Mouse (Mus musculus) forebrain, embryonic 15.5 days (tissue): ENCODE measurements around the gene Rev1. TPM values are rescaled to one million over a fixed set of nuclear protein-coding genes. Genes with fewer than 3 reads are reported as not detected.

Source experiments
- ATAC-seq: fragments of 200-750 bp; cut with Nextera tagmentation; replicated peaks from 2 replicates; pipeline ENCODE4 v1.8.0; 2017; ENCODE audit warnings: mild to moderate bottlenecking, moderate TSS enrichment, moderate library complexity
- H3K27ac ChIP-seq: fragments of 300-500 bp; sonication (generic); replicated peaks from 2 replicates; pipeline ENCODE4 v1.5.1; 2015; ENCODE audit warnings: mild to moderate bottlenecking, inconsistent platforms
- H3K27me3 ChIP-seq: fragments of 300-500 bp; sonication (generic); 2 replicates; pipeline ENCODE4 v1.6.1; 2015; ENCODE audit warnings: inconsistent platforms
- H3K36me3 ChIP-seq: fragments of 300-500 bp; sonication (generic); 2 replicates; pipeline ENCODE4 v1.6.1; 2015; ENCODE audit warnings: mild to moderate bottlenecking, inconsistent platforms
- H3K4me1 ChIP-seq: fragments of 300-500 bp; sonication (generic); 2 replicates; pipeline ENCODE4 v1.6.1; 2015; ENCODE audit warnings: inconsistent platforms
- H3K4me2 ChIP-seq: fragments of 300-500 bp; sonication (generic); replicated peaks from 2 replicates; pipeline ENCODE4 v1.6.1; 2015; ENCODE audit warnings: mild to moderate bottlenecking, inconsistent platforms
- H3K4me3 ChIP-seq: fragments of 300-500 bp; sonication (generic); 2 replicates; pipeline ENCODE4 v1.5.1; 2015; ENCODE audit warnings: mild to moderate bottlenecking, inconsistent platforms
- H3K9ac ChIP-seq: fragments of 300-500 bp; sonication (generic); replicated peaks from 2 replicates; pipeline ENCODE4 v1.6.1; 2015; ENCODE audit warnings: mild to moderate bottlenecking, inconsistent platforms
- H3K9me3 ChIP-seq: fragments of 300-500 bp; sonication (generic); 2 replicates; pipeline ENCODE4 v1.6.1; 2016; ENCODE audit warnings: inconsistent platforms
- WGBS: fragments of 180-500 bp; shearing (Covaris S2); methylation state at CpG from one replicate; pipeline ENCODE4 v1.1.7; 2015; ENCODE audit warnings: mixed read lengths; 5-methylcytosine and 5-hydroxymethylcytosine counted together
- polyA plus RNA-seq: library from polyadenylated mRNA; unstranded; fragments of >200 nt; fragmentation: Nextera tagmentation; extraction: Ambion mirVana; gene quantifications from 2 replicates; pipeline ENCODE4 v1.2.1, GENCODE M21; 2015

The Rev1 gene
- 39.4 and 42.8 TPM in 2 replicates for polyA plus RNA-seq

GRCm38 (mm10) chr1:38129501-38130267 lies at the start of gene Rev1:
TSS of gene Rev1 (minus strand) at chr1:38129801.
- Histone ChIP-seq H3K9ac (peak within 1 kb of the TSS; percentile 81), H3K27me3 (no peaks in the 10 kb centered on the region), H3K27ac (peak within 1 kb of the TSS; percentile 92), H3K9me3 (no peaks in the 10 kb centered on the region), H3K4me1 (peaks cover 33% of the 10 kb centered on the region), H3K36me3 (no peaks in the 10 kb centered on the region), H3K4me2 (peak within 1 kb of the TSS; percentile 83), H3K4me3 (peak within 1 kb of the TSS; percentile 85)
- ATAC-seq: peak; percentile 94
- under 1% methylated on average over 94 of the region's 122 CpGs for WGBS

GRCm38 (mm10) chr1:38178929-38179328 lies 49.3 kb upstream of the Rev1 start:
- Histone ChIP-seq H3K27me3 (no peaks in the 10 kb centered on the region), H3K9ac (no peak overlapping the region), H3K9me3 (no peaks in the 10 kb centered on the region), H3K4me2 (no peak overlapping the region), H3K36me3 (peaks cover 36% of the 10 kb centered on the region), H3K4me1 (no peaks in the 10 kb centered on the region), H3K4me3 (no peak overlapping the region), H3K27ac (no peak overlapping the region)
- WGBS: 91% methylated on average over 8 of the region's 8 CpGs
- no peak for ATAC-seq

- no peaks in the 10 kb centered on the region for H3K4me1 ChIP-seq
- peaks cover 25% of the 10 kb centered on the region for H3K36me3 ChIP-seq
- H3K9ac ChIP-seq: no peak overlapping the region
- H3K27me3 ChIP-seq: no peaks in the 10 kb centered on the region
- H3K4me3 ChIP-seq: no peak overlapping the region
- ATAC-seq: no peak
- WGBS: 93% methylated on average over 7 of the region's 7 CpGs
- H3K27ac ChIP-seq: no peak overlapping the region
- no peaks in the 10 kb centered on the region for H3K9me3 ChIP-seq
- no peak overlapping the region for H3K4me2 ChIP-seq
These were observed 46.5 kb upstream of the Rev1 start for GRCm38 (mm10) chr1:38176077-38176476.

- WGBS: 96% methylated on average over 4 of the region's 4 CpGs
- no peak for ATAC-seq
- Histone ChIP-seq H3K27me3 (no peaks in the 10 kb centered on the region), H3K4me2 (no peak overlapping the region), H3K36me3 (peaks cover 3% of the 10 kb centered on the region; the same call in 1 of the 2 replicates), H3K27ac (no peak overlapping the region), H3K4me1 (no peaks in the 10 kb centered on the region), H3K9me3 (no peaks in the 10 kb centered on the region), H3K4me3 (no peak overlapping the region), H3K9ac (no peak overlapping the region)
These were observed 42.3 kb upstream of the Rev1 start for GRCm38 (mm10) chr1:38171874-38172273.

GRCm38 (mm10) chr1:38165696-38166095 lies 36.1 kb upstream of the Rev1 start:
- Histone ChIP-seq H3K4me1 (no peaks in the 10 kb centered on the region), H3K9me3 (no peaks in the 10 kb centered on the region), H3K4me2 (no peak overlapping the region), H3K36me3 (no peaks in the 10 kb centered on the region), H3K27ac (no peak overlapping the region), H3K9ac (no peak overlapping the region), H3K4me3 (no peak overlapping the region), H3K27me3 (no peaks in the 10 kb centered on the region)
- 55% methylated on average over 2 of the region's 2 CpGs for WGBS
- no peak for ATAC-seq

- Histone ChIP-seq H3K36me3 (no peaks in the 10 kb centered on the region), H3K27me3 (no peaks in the 10 kb centered on the region), H3K9ac (no peak overlapping the region), H3K9me3 (no peaks in the 10 kb centered on the region), H3K4me1 (no peaks in the 10 kb centered on the region), H3K27ac (no peak overlapping the region), H3K4me2 (no peak overlapping the region), H3K4me3 (no peak overlapping the region)
- no peak for ATAC-seq
- 90% methylated on average over 5 of the region's 5 CpGs for WGBS
These were observed 20.5 kb upstream of the Rev1 start for GRCm38 (mm10) chr1:38150086-38150485.

- Histone ChIP-seq H3K9ac (no peak overlapping the region), H3K36me3 (no peaks in the 10 kb centered on the region), H3K4me2 (no peak overlapping the region), H3K27ac (no peak overlapping the region), H3K9me3 (no peaks in the 10 kb centered on the region), H3K4me1 (no peaks in the 10 kb centered on the region), H3K27me3 (no peaks in the 10 kb centered on the region), H3K4me3 (no peak overlapping the region)
- no peak for ATAC-seq
- 92% methylated on average over 4 of the region's 4 CpGs for WGBS
These were observed 16.4 kb upstream of the Rev1 start for GRCm38 (mm10) chr1:38146008-38146407.

- Histone ChIP-seq H3K4me2 (no peak overlapping the region), H3K27ac (no peak overlapping the region), H3K4me1 (no peaks in the 10 kb centered on the region), H3K27me3 (no peaks in the 10 kb centered on the region), H3K36me3 (no peaks in the 10 kb centered on the region), H3K4me3 (no peak overlapping the region), H3K9ac (no peak overlapping the region), H3K9me3 (no peaks in the 10 kb centered on the region)
- no peak for ATAC-seq
- 82% methylated on average over 1 of the region's 1 CpGs for WGBS
These were observed 11.8 kb upstream of the Rev1 start for GRCm38 (mm10) chr1:38141371-38141770.

- Histone ChIP-seq H3K4me2 (no peak overlapping the region), H3K4me3 (no peak overlapping the region), H3K9ac (no peak overlapping the region), H3K27ac (no peak overlapping the region), H3K9me3 (no peaks in the 10 kb centered on the region), H3K27me3 (no peaks in the 10 kb centered on the region), H3K36me3 (no peaks in the 10 kb centered on the region), H3K4me1 (no peaks in the 10 kb centered on the region)
- ATAC-seq: no peak
- WGBS: 88% methylated on average over 2 of the region's 2 CpGs
These were observed 11.3 kb upstream of the Rev1 start for GRCm38 (mm10) chr1:38140911-38141310.

- Histone ChIP-seq H3K9me3 (no peaks in the 10 kb centered on the region), H3K4me1 (no peaks in the 10 kb centered on the region), H3K27ac (no peak overlapping the region), H3K9ac (no peak overlapping the region), H3K4me3 (no peak overlapping the region), H3K27me3 (no peaks in the 10 kb centered on the region), H3K4me2 (no peak overlapping the region), H3K36me3 (no peaks in the 10 kb centered on the region)
- WGBS: 83% methylated on average over 2 of the region's 2 CpGs
- no peak for ATAC-seq
These were observed 9.8 kb upstream of the Rev1 start for GRCm38 (mm10) chr1:38139396-38139795.

GRCm38 (mm10) chr1:38132942-38133341 lies 3.3 kb upstream of the Rev1 start:
- peaks cover 18% of the 10 kb centered on the region for H3K4me1 ChIP-seq
- H3K9me3 ChIP-seq: no peaks in the 10 kb centered on the region
- H3K4me2 ChIP-seq: no peak overlapping the region
- WGBS: 67% methylated on average over 6 of the region's 6 CpGs
- ATAC-seq: no peak
- no peak overlapping the region for H3K9ac ChIP-seq
- no peak overlapping the region for H3K27ac ChIP-seq
- H3K36me3 ChIP-seq: no peaks in the 10 kb centered on the region
- no peak overlapping the region for H3K4me3 ChIP-seq
- no peaks in the 10 kb centered on the region for H3K27me3 ChIP-seq

- no peak overlapping the region for H3K4me2 ChIP-seq
- H3K4me1 ChIP-seq: peaks cover 33% of the 10 kb centered on the region
- H3K4me3 ChIP-seq: no peak overlapping the region
- H3K27me3 ChIP-seq: no peaks in the 10 kb centered on the region
- WGBS: 52% methylated on average over 10 of the region's 10 CpGs
- H3K27ac ChIP-seq: peak overlapping the region; percentile 92; the same call in 1 of the 2 replicates
- H3K36me3 ChIP-seq: no peaks in the 10 kb centered on the region
- no peak for ATAC-seq
- no peak overlapping the region for H3K9ac ChIP-seq
- no peaks in the 10 kb centered on the region for H3K9me3 ChIP-seq
These were observed 1.3 kb upstream of the Rev1 start for GRCm38 (mm10) chr1:38130715-38131483.
